Mouse (Mus musculus): ENCODE results near the gene Dop1b. TPM values are rescaled to one million over a fixed set of nuclear protein-coding genes. Genes with fewer than 3 reads are reported as not detected.

Gene Dop1b
- polyA plus RNA-seq, 1 experiment = 13.4 TPM

DNA sequence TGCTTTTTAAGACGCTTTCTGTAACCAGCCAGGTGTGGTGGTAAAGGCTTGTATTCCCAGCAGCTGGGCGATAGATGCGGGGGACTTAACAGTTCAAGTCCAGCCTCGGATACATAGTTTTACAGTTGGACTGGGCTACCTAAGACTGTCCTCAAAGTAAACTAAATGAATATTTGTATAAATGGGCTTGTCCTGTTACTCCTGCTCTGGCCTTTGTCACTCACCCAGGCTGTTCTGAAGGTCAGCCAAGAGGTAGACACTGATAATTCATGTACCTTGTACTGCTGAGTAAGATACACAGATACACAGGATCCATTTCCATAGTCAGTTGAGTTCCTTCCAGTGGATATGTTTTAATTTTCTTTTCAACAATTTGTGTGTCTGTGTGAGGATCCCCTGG, 14.5 kb downstream of the Dop1b start:
- Histone ChIP-seq H3K4me2 (ENCODE audit: low read depth) (no peak overlapping the region), H3K27me3 (ENCODE audit: control insufficient read depth, insufficient read depth, insufficient read length) (no peaks in the 10 kb centered on the region), H3K4me3 (no peak overlapping the region), H3ac (ENCODE audit: control insufficient read depth, insufficient read length) (no peak overlapping the region), H3K36me3 (ENCODE audit: control insufficient read depth, insufficient read depth) (no peaks in the 10 kb centered on the region), H3K79me2 (ENCODE audit: control insufficient read depth, insufficient read depth) (no peaks in the 10 kb centered on the region)
- TF ChIP-seq POLR2AphosphoS2 (IDR thresholded peaks at IDR 0.05; ENCODE audit: insufficient read length, low read depth) (no peak), MYOD1 (IDR thresholded peaks at IDR 0.05; ENCODE audit: control insufficient read depth in 1 of 3, insufficient read length in 2 of 3, low read depth in 2 of 3) (no peak), CEBPB (IDR thresholded peaks at IDR 0.05; ENCODE audit: insufficient read depth, poor library complexity, severe bottlenecking) (no peak), MYOG (IDR thresholded peaks at IDR 0.05; ENCODE audit: control insufficient read depth in 1 of 3, insufficient read depth in 1 of 3, insufficient read length in 2 of 3, low read depth in 2 of 3) (no peak), MAX (IDR thresholded peaks at IDR 0.05; ENCODE audit: low read depth) (no peak), TCF3 (IDR thresholded peaks at IDR 0.05; ENCODE audit: insufficient read length, low read depth) (no peak), TCF12 (IDR thresholded peaks at IDR 0.05; ENCODE audit: insufficient read depth, poor library complexity, severe bottlenecking) (no peak)

GRCm38 (mm10) chr16:93728676-93729075, 17.0 kb downstream of the Dop1b start:
- no peak overlapping the region for H3K4me3 ChIP-seq
- no peaks in the 10 kb centered on the region for H3K27me3 ChIP-seq (ENCODE audit: control insufficient read depth, insufficient read depth, insufficient read length)
- no peak for TF ChIP-seq MYOG (IDR thresholded peaks at IDR 0.05; ENCODE audit: control insufficient read depth in 1 of 3, insufficient read depth in 1 of 3, insufficient read length in 2 of 3, low read depth in 2 of 3)
- no peak for TF ChIP-seq REST (IDR thresholded peaks at IDR 0.05; ENCODE audit: insufficient read depth, insufficient read length)
- H3K79me2 ChIP-seq (ENCODE audit: control insufficient read depth, insufficient read depth) = no peaks in the 10 kb centered on the region
- H3ac ChIP-seq (ENCODE audit: control insufficient read depth, insufficient read length) = no peak overlapping the region
- no peaks in the 10 kb centered on the region for H3K36me3 ChIP-seq (ENCODE audit: control insufficient read depth, insufficient read depth)
- H3K4me2 ChIP-seq (ENCODE audit: low read depth) = no peak overlapping the region

- H3K27me3 ChIP-seq (ENCODE audit: control insufficient read depth, insufficient read depth, insufficient read length) = no peaks in the 10 kb centered on the region
- H3K79me2 ChIP-seq (ENCODE audit: control insufficient read depth, insufficient read depth) = no peaks in the 10 kb centered on the region
- no peak overlapping the region for H3ac ChIP-seq (ENCODE audit: control insufficient read depth, insufficient read length)
- TF ChIP-seq USF1 (IDR thresholded peaks at IDR 0.05; ENCODE audit: low read depth) = no peak
- no peak for TF ChIP-seq E2F4 (IDR thresholded peaks at IDR 0.05; ENCODE audit: insufficient read depth)
- TF ChIP-seq REST (IDR thresholded peaks at IDR 0.05; ENCODE audit: insufficient read depth, insufficient read length) = no peak
- H3K4me2 ChIP-seq (ENCODE audit: low read depth) = no peak overlapping the region
- no peaks in the 10 kb centered on the region for H3K36me3 ChIP-seq (ENCODE audit: control insufficient read depth, insufficient read depth)
- no peak overlapping the region for H3K4me3 ChIP-seq
Measured at GRCm38 (mm10) chr16:93729801-93730721, 18.4 kb downstream of the Dop1b start.

DNA sequence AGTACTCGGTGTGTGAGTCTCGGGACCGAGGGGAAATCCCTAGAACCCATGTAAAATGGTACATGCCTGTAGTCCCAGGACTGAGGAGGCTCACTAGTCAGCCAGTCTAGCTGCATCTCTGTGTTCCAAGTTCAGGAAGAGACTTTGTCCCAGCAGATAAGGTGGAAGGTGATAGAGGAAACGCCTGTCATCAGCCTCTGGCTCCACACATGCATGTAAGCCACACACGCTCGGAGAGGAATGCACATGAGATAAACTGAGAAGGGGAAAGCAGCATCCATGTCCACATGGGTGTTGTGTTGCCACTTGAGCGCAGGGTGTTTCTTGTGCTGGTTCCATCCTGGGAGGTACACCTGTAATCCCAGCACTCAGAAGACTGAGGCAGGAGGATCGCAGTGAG, 19.6 kb downstream of the Dop1b start:
- H3K27me3 ChIP-seq (ENCODE audit: control insufficient read depth, insufficient read depth, insufficient read length) = no peaks in the 10 kb centered on the region
- H3K4me3 ChIP-seq = no peak overlapping the region
- no peak overlapping the region for H3K4me2 ChIP-seq (ENCODE audit: low read depth)
- TF ChIP-seq MYOD1 (IDR thresholded peaks at IDR 0.05; ENCODE audit: control insufficient read depth in 1 of 3, insufficient read length in 2 of 3, low read depth in 2 of 3) (no peak), USF1 (IDR thresholded peaks at IDR 0.05; ENCODE audit: low read depth) (no peak), TCF12 (IDR thresholded peaks at IDR 0.05; ENCODE audit: insufficient read depth, poor library complexity, severe bottlenecking) (no peak), MYOG (IDR thresholded peaks at IDR 0.05; ENCODE audit: control insufficient read depth in 1 of 3, insufficient read depth in 1 of 3, insufficient read length in 2 of 3, low read depth in 2 of 3) (no peak), MAX (IDR thresholded peaks at IDR 0.05; ENCODE audit: low read depth) (no peak), E2F4 (IDR thresholded peaks at IDR 0.05; ENCODE audit: insufficient read depth) (no peak), POLR2A (IDR thresholded peaks at IDR 0.05; ENCODE audit: insufficient read length, low read depth) (no peak), TCF3 (IDR thresholded peaks at IDR 0.05; ENCODE audit: insufficient read length, low read depth) (no peak)
- no peaks in the 10 kb centered on the region for H3K36me3 ChIP-seq (ENCODE audit: control insufficient read depth, insufficient read depth)
- no peaks in the 10 kb centered on the region for H3K79me2 ChIP-seq (ENCODE audit: control insufficient read depth, insufficient read depth)
- no peak overlapping the region for H3ac ChIP-seq (ENCODE audit: control insufficient read depth, insufficient read length)

DNA sequence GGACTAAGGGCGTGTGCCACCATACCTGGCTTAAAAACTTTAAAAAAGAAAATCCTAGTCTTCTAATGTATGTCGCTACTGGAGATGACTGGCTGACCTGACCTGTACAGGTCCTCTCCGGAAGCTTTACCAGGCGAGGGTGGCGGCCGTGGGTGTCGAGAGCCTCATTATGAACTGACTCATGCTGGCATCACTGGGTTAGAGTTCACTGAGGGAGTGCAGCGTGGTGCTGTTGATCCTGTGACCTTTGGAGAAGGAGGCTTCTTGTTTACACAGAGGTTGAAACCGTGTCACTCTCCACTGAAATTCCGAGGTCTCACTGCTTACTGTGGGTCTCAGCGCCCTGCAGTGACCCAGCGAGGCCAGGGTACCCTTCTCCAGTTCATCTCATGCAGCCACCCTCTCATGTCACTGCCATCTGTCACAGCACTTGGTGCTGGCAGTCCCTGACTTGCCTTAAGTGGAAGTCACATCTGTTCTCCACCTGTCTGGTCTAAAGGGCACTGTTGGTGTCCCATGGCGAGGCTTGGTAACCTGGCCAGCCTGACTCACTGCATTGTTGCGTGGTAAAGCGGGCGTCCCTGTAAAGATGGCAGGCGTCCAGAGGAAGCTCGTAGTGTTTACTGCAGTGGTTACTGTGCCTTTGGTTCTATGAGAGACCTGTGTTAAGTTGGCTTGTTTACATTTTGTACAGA, 21.3 kb downstream of the Dop1b start:
- TF ChIP-seq SRF (IDR thresholded peaks at IDR 0.05; ENCODE audit: control insufficient read depth, insufficient read length, low read depth) (peak; percentile 95), E2F4 (IDR thresholded peaks at IDR 0.05; ENCODE audit: insufficient read depth) (no peak), MYOG (IDR thresholded peaks at IDR 0.05; ENCODE audit: control insufficient read depth in 1 of 3, insufficient read depth in 1 of 3, insufficient read length in 2 of 3, low read depth in 2 of 3) (peak; percentile 90 to 98 (median 92)), MYOD1 (IDR thresholded peaks at IDR 0.05; ENCODE audit: control insufficient read depth in 1 of 3, insufficient read length in 2 of 3, low read depth in 2 of 3) (peak; percentile 68 to 99 (median 96)), POLR2A (IDR thresholded peaks at IDR 0.05; ENCODE audit: insufficient read length, low read depth) (no peak), TCF3 (IDR thresholded peaks at IDR 0.05; ENCODE audit: insufficient read length, low read depth) (peak; percentile 86), USF1 (IDR thresholded peaks at IDR 0.05; ENCODE audit: low read depth) (no peak), TCF12 (IDR thresholded peaks at IDR 0.05; ENCODE audit: insufficient read depth, poor library complexity, severe bottlenecking) (peak; percentile 94), CEBPB (IDR thresholded peaks at IDR 0.05; ENCODE audit: insufficient read depth, poor library complexity, severe bottlenecking) (no peak), MAX (IDR thresholded peaks at IDR 0.05; ENCODE audit: low read depth) (no peak), REST (IDR thresholded peaks at IDR 0.05; ENCODE audit: insufficient read depth, insufficient read length) (no peak), POLR2AphosphoS2 (IDR thresholded peaks at IDR 0.05; ENCODE audit: insufficient read length, low read depth) (no peak)
- Histone ChIP-seq H3ac (ENCODE audit: control insufficient read depth, insufficient read length) (no peak overlapping the region), H3K36me3 (ENCODE audit: control insufficient read depth, insufficient read depth) (no peaks in the 10 kb centered on the region), H3K4me3 (no peak overlapping the region), H3K27me3 (ENCODE audit: control insufficient read depth, insufficient read depth, insufficient read length) (no peaks in the 10 kb centered on the region), H3K79me2 (ENCODE audit: control insufficient read depth, insufficient read depth) (no peaks in the 10 kb centered on the region), H3K4me2 (ENCODE audit: low read depth) (peak overlapping the region; percentile 37)

Measured in myocyte (in vitro differentiated cells).